Mouse (Mus musculus) cerebellum, adult 2 months (tissue): ENCODE data around the gene Fut2. TPM values are rescaled to one million over a fixed set of nuclear protein-coding genes. Genes with fewer than 3 reads are reported as not detected.
A peak's percentile ranks its signal among the peaks of the same experiment; 100 is the strongest.

Source experiments
- DNase-seq, 2 experiments: peaks; one replicate each; pipeline ENCODE4 v3.0.0; 2021
- H3K27ac ChIP-seq: fragments of 200-500 bp; 2 replicates; pipeline ENCODE4 v1.5.1; 2012; ENCODE audit warnings: low read length, control low read depth, inconsistent platforms; ENCODE audit not compliant: insufficient read depth
- H3K27me3 ChIP-seq: fragments of 200-500 bp; 2 replicates; pipeline ENCODE4 v1.6.1; 2012; ENCODE audit warnings: inconsistent platforms, mild to moderate bottlenecking, low read length, moderate library complexity; ENCODE audit not compliant: control insufficient read depth, insufficient read depth
- H3K4me1 ChIP-seq: fragments of 200-500 bp; 2 replicates; pipeline ENCODE4 v1.6.1; 2011; ENCODE audit warnings: low read length; ENCODE audit not compliant: control insufficient read depth, insufficient read depth
- H3K4me3 ChIP-seq: fragments of 200-500 bp; replicated peaks from 2 replicates; pipeline ENCODE3; 2011; ENCODE audit warnings: mild to moderate bottlenecking, low read depth, low read length, control low read depth; ENCODE audit not compliant: insufficient read depth
- CTCF ChIP-seq: fragments of 200-500 bp; IDR thresholded peaks from 2 replicates; pipeline ENCODE4 v1.5.1; 2011; ENCODE audit warnings: low read depth, mild to moderate bottlenecking, control low read depth, low read length, moderate library complexity, borderline replicate concordance; ENCODE audit not compliant: insufficient read depth
- POLR2A ChIP-seq: fragments of 200-500 bp; IDR thresholded peaks from 2 replicates; pipeline ENCODE4 v1.6.1; 2011; ENCODE audit warnings: low read length, control low read depth, borderline replicate concordance; ENCODE audit not compliant: insufficient read depth
- WGBS: fragments of 180-500 bp; shearing (Covaris S2); methylation state at CpG from one replicate; pipeline ENCODE4 v1.1.7; 2018; 5-methylcytosine and 5-hydroxymethylcytosine counted together
- polyA plus RNA-seq: library from polyadenylated mRNA; depleted of rRNA; stranded (reverse); fragments of >200 nt; gene quantifications from 2 replicates; pipeline ENCODE4 v1.2.3, GENCODE M21; 2012

Fut2 gene
- polyA plus RNA-seq, 1 experiment: 1.4 TPM

GRCm38 (mm10) chr7:45689099-45689498 is 22.9 kb upstream of the Fut2 start:
- no peak for DNase-seq
- WGBS: 76% methylated on average over 6 of the region's 6 CpGs
- no peaks in the 10 kb centered on the region for H3K27me3 ChIP-seq
- TF ChIP-seq POLR2A (no peak), CTCF (no peak)
- no peak overlapping the region for H3K27ac ChIP-seq
- no peaks in the 10 kb centered on the region for H3K4me1 ChIP-seq
- H3K4me3 ChIP-seq: no peak overlapping the region

- WGBS: 59% methylated on average over 3 of the region's 3 CpGs
- Histone ChIP-seq H3K4me1 (peaks cover 11% of the 10 kb centered on the region), H3K27me3 (no peaks in the 10 kb centered on the region), H3K27ac (no peak overlapping the region), H3K4me3 (no peak overlapping the region)
- TF ChIP-seq CTCF (no peak), POLR2A (no peak)
- no peak for DNase-seq
Measured at GRCm38 (mm10) chr7:45686841-45687240, 20.6 kb upstream of the Fut2 start.

GRCm38 (mm10) chr7:45685811-45686210 is 19.6 kb upstream of the Fut2 start:
- TF ChIP-seq POLR2A: no peak
- no peak for TF ChIP-seq CTCF
- peaks cover 20% of the 10 kb centered on the region for H3K4me1 ChIP-seq
- WGBS: 72% methylated on average over 10 of the region's 10 CpGs
- no peak overlapping the region for H3K27ac ChIP-seq
- no peaks in the 10 kb centered on the region for H3K27me3 ChIP-seq
- no peak overlapping the region for H3K4me3 ChIP-seq
- DNase-seq: no peak

GRCm38 (mm10) chr7:45683396-45684050 is 17.3 kb upstream of the Fut2 start, which contains the start of gene Ntn5:
Gene Ntn5, plus strand, starts transcription at chr7:45684022.
- Histone ChIP-seq H3K27ac (no peak within 1 kb of the TSS), H3K27me3 (no peaks in the 10 kb centered on the region), H3K4me1 (peaks cover 29% of the 10 kb centered on the region), H3K4me3 (no peak within 1 kb of the TSS)
- DNase-seq: no peak
- 81% methylated on average over 7 of the region's 7 CpGs for whole genome bisulfite sequencing
- no peak for TF ChIP-seq CTCF
- TF ChIP-seq POLR2A: no peak

GRCm38 (mm10) chr7:45682144-45683126 is 16.2 kb upstream of the Fut2 start:
- Histone ChIP-seq H3K27ac (peak overlapping the region; percentile 74), H3K4me3 (no peak overlapping the region), H3K27me3 (no peaks in the 10 kb centered on the region), H3K4me1 (peaks cover 29% of the 10 kb centered on the region)
- 29% methylated on average over 14 of the region's 14 CpGs for WGBS
- TF ChIP-seq POLR2A: peak; percentile 23; the same call in 1 of the 2 replicates
- TF ChIP-seq CTCF: peak; percentile 99
- DNase-seq: peak; percentile 87 to 90

GRCm38 (mm10) chr7:45681046-45681736 is 15.0 kb upstream of the Fut2 start:
- Histone ChIP-seq H3K4me1 (peaks cover 29% of the 10 kb centered on the region), H3K27me3 (no peaks in the 10 kb centered on the region), H3K27ac (peak overlapping the region; percentile 73), H3K4me3 (no peak overlapping the region)
- peak; percentile 60 to 80 for DNase-seq
- 38% methylated on average over 8 of the region's 8 CpGs for WGBS
- TF ChIP-seq CTCF (no peak), POLR2A (no peak)

- Histone ChIP-seq H3K4me3 (no peak overlapping the region), H3K27me3 (no peaks in the 10 kb centered on the region), H3K27ac (peak overlapping the region; percentile 73; the same call in 1 of the 2 replicates), H3K4me1 (peaks cover 29% of the 10 kb centered on the region)
- WGBS: 56% methylated on average over 14 of the region's 14 CpGs
- DNase-seq: peak in 1 of 2 experiments; percentile 61
- no peak for TF ChIP-seq CTCF
- no peak for TF ChIP-seq POLR2A
Measured at GRCm38 (mm10) chr7:45679966-45680621, 13.9 kb upstream of the Fut2 start.
